Mouse (Mus musculus) bone marrow, adult 2 months (tissue): ENCODE measurements around the gene Prr15l. TPM values are rescaled to one million over a fixed set of nuclear protein-coding genes. Genes with fewer than 3 reads are reported as not detected.

Experiments
- H3K27ac ChIP-seq: fragments of 200-500 bp; 2 replicates; pipeline ENCODE4 v1.5.1; 2012; ENCODE audit warnings: low read depth, mild to moderate bottlenecking, control low read depth, inconsistent platforms, low read length; ENCODE audit not compliant: control insufficient read depth, poor library complexity, insufficient read depth
- H3K4me1 ChIP-seq: fragments of 200-500 bp; 2 replicates; pipeline ENCODE4 v1.6.1; 2011; ENCODE audit warnings: low read length; ENCODE audit not compliant: control insufficient read depth, insufficient read depth
- H3K4me3 ChIP-seq: fragments of 200-500 bp; replicated peaks from 2 replicates; pipeline ENCODE3; 2011; ENCODE audit warnings: mild to moderate bottlenecking, low read depth, low read length, control low read depth; ENCODE audit not compliant: control insufficient read depth
- CTCF ChIP-seq: fragments of 200-500 bp; IDR thresholded peaks from 2 replicates; pipeline ENCODE4 v1.5.1; 2011; ENCODE audit warnings: low read length, control low read depth; ENCODE audit not compliant: control insufficient read depth, insufficient read depth
- POLR2A ChIP-seq: fragments of 200-500 bp; IDR thresholded peaks from 2 replicates; pipeline ENCODE4 v1.6.1; 2011; ENCODE audit warnings: low read depth, mild to moderate bottlenecking, control low read depth, low read length, borderline replicate concordance; ENCODE audit not compliant: control insufficient read depth
- WGBS: fragments of 180-500 bp; shearing (Covaris S2); methylation state at CpG from one replicate; pipeline ENCODE4 v1.1.7; 2018; 5-methylcytosine and 5-hydroxymethylcytosine counted together
- polyA plus RNA-seq: library from polyadenylated mRNA; stranded (reverse); fragments of >200 nt; gene quantifications from 2 replicates; pipeline ENCODE4 v1.2.4, GENCODE M21; 2011; ENCODE audit warnings: low replicate concordance; ENCODE audit not compliant: missing spikeins, insufficient read depth, insufficient read length

Prr15l gene
- polyA plus RNA-seq, 1 experiment = not detected

GRCm38 (mm10) chr11:96947849-96948248, 19.9 kb downstream of the Prr15l start:
- H3K27ac ChIP-seq = peak overlapping the region; percentile 16; the same call in 1 of the 2 replicates
- peaks cover 10% of the 10 kb centered on the region for H3K4me1 ChIP-seq
- TF ChIP-seq CTCF = no peak
- TF ChIP-seq POLR2A = no peak
- H3K4me3 ChIP-seq = no peak overlapping the region
- 32% methylated on average over 4 of the region's 4 CpGs for WGBS

- 97% methylated on average over 3 of the region's 3 CpGs for WGBS
- Histone ChIP-seq H3K4me3 (no peak overlapping the region), H3K4me1 (peaks cover 7% of the 10 kb centered on the region), H3K27ac (no peak overlapping the region)
- no peak for TF ChIP-seq POLR2A
- peak; percentile 31; the same call in 1 of the 2 replicates for TF ChIP-seq CTCF
These were observed 22.9 kb downstream of the Prr15l start for GRCm38 (mm10) chr11:96950767-96951166.

- Histone ChIP-seq H3K27ac (no peak overlapping the region), H3K4me3 (no peak overlapping the region), H3K4me1 (peaks cover 9% of the 10 kb centered on the region)
- 61% methylated on average over 10 of the region's 10 CpGs for WGBS
- TF ChIP-seq CTCF (no peak), POLR2A (no peak)
These were observed 24.5 kb downstream of the Prr15l start for GRCm38 (mm10) chr11:96952426-96952825.

- Histone ChIP-seq H3K4me3 (no peak overlapping the region), H3K4me1 (peaks cover 7% of the 10 kb centered on the region), H3K27ac (no peak overlapping the region)
- no peak for TF ChIP-seq CTCF
- TF ChIP-seq POLR2A = no peak
- WGBS = 38% methylated on average over 6 of the region's 6 CpGs
These were observed 25.0 kb downstream of the Prr15l start for GRCm38 (mm10) chr11:96952896-96953295.

- H3K4me3 ChIP-seq = no peak overlapping the region
- peaks cover 3% of the 10 kb centered on the region for H3K4me1 ChIP-seq
- TF ChIP-seq CTCF (no peak), POLR2A (no peak)
- no peak overlapping the region for H3K27ac ChIP-seq
- 88% methylated on average over 4 of the region's 4 CpGs for WGBS
These were observed 27.2 kb downstream of the Prr15l start for GRCm38 (mm10) chr11:96955094-96955493.

- Histone ChIP-seq H3K27ac (peak overlapping the region; percentile 36; the same call in 1 of the 2 replicates), H3K4me3 (no peak overlapping the region)
- WGBS = 68% methylated on average over 20 of the region's 20 CpGs
These were observed 28.3 kb downstream of the Prr15l start for GRCm38 (mm10) chr11:96956009-96956724.

GRCm38 (mm10) chr11:96957061-96957805, 29.3 kb downstream of the Prr15l start:
- Histone ChIP-seq H3K4me3 (no peak overlapping the region), H3K4me1 (peaks cover 3% of the 10 kb centered on the region), H3K27ac (peak overlapping the region; percentile 26)
- WGBS = 88% methylated on average over 10 of the region's 10 CpGs
- TF ChIP-seq CTCF = no peak
- TF ChIP-seq POLR2A = no peak

More at GRCm38 (mm10) chr11:96956009-96956724, 28.3 kb downstream of the Prr15l start:
- H3K4me1 ChIP-seq = peaks cover 3% of the 10 kb centered on the region
- TF ChIP-seq POLR2A = no peak
- TF ChIP-seq CTCF = peak; percentile 28; the same call in 1 of the 2 replicates

GRCm38 (mm10) chr11:96963580-96963979, 35.7 kb downstream of the Prr15l start:
- WGBS = 21% methylated on average over 8 of the region's 8 CpGs
- TF ChIP-seq CTCF (peak; percentile 94), POLR2A (no peak)
- Histone ChIP-seq H3K27ac (no peak overlapping the region), H3K4me3 (no peak overlapping the region), H3K4me1 (peaks cover 5% of the 10 kb centered on the region)
